Mouse (Mus musculus): ENCODE measurements around the gene Gcdh.
"Not testable (repeated sequence)": the region's sequence is repeated elsewhere in the genome, so short reads cannot be mapped to it uniquely, and the experiment has no call there.

The Gcdh gene

GRCm38 (mm10) chr8:84910551-84910950 is 16.8 kb upstream of the Gcdh start:
- no peak for DNase-seq (ENCODE audit: low spot score in 2 of 2)

- no peak for DNase-seq (ENCODE audit: low spot score in 2 of 2)
Observed at GRCm38 (mm10) chr8:84909949-84910348, 16.2 kb upstream of the Gcdh start.

GRCm38 (mm10) chr8:84909162-84909767 is 15.5 kb upstream of the Gcdh start:
- DNase-seq (ENCODE audit: low spot score in 2 of 2) = no peak

GRCm38 (mm10) chr8:84908421-84909161 is 14.9 kb upstream of the Gcdh start, which contains the start of gene Dnase2a:
Dnase2a (plus strand) TSS chr8:84908560.
- DNase-seq (ENCODE audit: low spot score in 2 of 2) = peak; percentile 79 to 87

- DNase-seq (ENCODE audit: low spot score in 2 of 2) = not testable (repeated sequence)
Observed at GRCm38 (mm10) chr8:84907979-84908378, 14.3 kb upstream of the Gcdh start.

- DNase-seq (ENCODE audit: low spot score in 2 of 2) = no peak
Observed at GRCm38 (mm10) chr8:84907493-84907892, 13.8 kb upstream of the Gcdh start.

GRCm38 (mm10) chr8:84907037-84907436 is 13.3 kb upstream of the Gcdh start:
- DNase-seq (ENCODE audit: low spot score in 2 of 2) = no peak

GRCm38 (mm10) chr8:84904351-84904750 is 10.6 kb upstream of the Gcdh start:
- DNase-seq (ENCODE audit: low spot score in 2 of 2) = no peak

GRCm38 (mm10) chr8:84902920-84903661 is 9.4 kb upstream of the Gcdh start:
- peak; percentile 53 to 93 for DNase-seq (ENCODE audit: low spot score in 2 of 2)

- DNase-seq (ENCODE audit: low spot score in 2 of 2) = no peak
Observed at GRCm38 (mm10) chr8:84902367-84902919, 8.7 kb upstream of the Gcdh start.

GRCm38 (mm10) chr8:84901752-84902151 is 8.0 kb upstream of the Gcdh start, which contains the start of gene Klf1:
Klf1 (plus strand) TSS chr8:84901928.
- DNase-seq (ENCODE audit: low spot score in 2 of 2) = no peak

GRCm38 (mm10) chr8:84901071-84901470 is 7.3 kb upstream of the Gcdh start:
- no peak for DNase-seq (ENCODE audit: low spot score in 2 of 2)

- DNase-seq (ENCODE audit: low spot score in 2 of 2) = no peak
Observed at GRCm38 (mm10) chr8:84895963-84896362, 2.2 kb upstream of the Gcdh start.

GRCm38 (mm10) chr8:84892993-84893708 is 570 bp downstream of the Gcdh start:
- no peak for DNase-seq (ENCODE audit: low spot score in 2 of 2)

GRCm38 (mm10) chr8:84889141-84889540 is 4.6 kb downstream of the Gcdh start:
- DNase-seq (ENCODE audit: low spot score in 2 of 2) = no peak

- DNase-seq (ENCODE audit: low spot score in 2 of 2) = no peak
Observed at GRCm38 (mm10) chr8:84888280-84888679, 5.4 kb downstream of the Gcdh start.

GRCm38 (mm10) chr8:84884728-84885127 is 9.0 kb downstream of the Gcdh start:
- no peak for DNase-seq (ENCODE audit: low spot score in 2 of 2)

- no peak for DNase-seq (ENCODE audit: low spot score in 2 of 2)
Observed at GRCm38 (mm10) chr8:84878915-84879314, 14.8 kb downstream of the Gcdh start.

- no peak for DNase-seq (ENCODE audit: low spot score in 2 of 2)
Observed at GRCm38 (mm10) chr8:84877297-84878035, 16.3 kb downstream of the Gcdh start.

GRCm38 (mm10) chr8:84874339-84874738 is 19.4 kb downstream of the Gcdh start:
- DNase-seq (ENCODE audit: low spot score in 2 of 2) = no peak

GRCm38 (mm10) chr8:84873016-84873415 is 20.7 kb downstream of the Gcdh start:
- no peak for DNase-seq (ENCODE audit: low spot score in 2 of 2)
